Mouse (Mus musculus): ENCODE data around the gene Zfp13. TPM values are rescaled to one million over a fixed set of nuclear protein-coding genes. Genes with fewer than 3 reads are reported as not detected.

Gene Zfp13
- total RNA-seq, 1 experiment, result 19.9 TPM

GRCm38 (mm10) chr17:23585721-23586491 is 13.4 kb downstream of the Zfp13 start:
- no peak overlapping the region for H3K27ac ChIP-seq (ENCODE audit: insufficient read depth, low read depth, low read length, poor library complexity, severe bottlenecking)
- TF ChIP-seq CHD2 (IDR thresholded peaks at IDR 0.05; ENCODE audit: low read depth, low read length) (peak; percentile 66; the same call in 1 of the 2 replicates), HCFC1 (IDR thresholded peaks at IDR 0.05; ENCODE audit: borderline replicate concordance, insufficient read depth, low read length) (peak; percentile 87), ZC3H11A (IDR thresholded peaks at IDR 0.05; ENCODE audit: borderline replicate concordance, low read depth, low read length) (peak; percentile 3; the same call in 1 of the 2 replicates), ZNF384 (IDR thresholded peaks at IDR 0.05; ENCODE audit: low read depth, low read length) (0 out of 2 replicates have a peak, but pooled peaks have one; percentile 15), MAFK (IDR thresholded peaks at IDR 0.05; ENCODE audit: insufficient read depth, low read depth, low read length) (no peak)
- no peaks in the 10 kb centered on the region for H3K9me3 ChIP-seq (ENCODE audit: control insufficient read depth, insufficient read depth, low read depth, low read length)
- DNase-seq (ENCODE audit: low read depth, low spot score), result peak; percentile 71
- peaks cover 0 to 3% of the 10 kb centered on the region in 2 experiments; a peak in 1 of 4 replicates for H3K4me1 ChIP-seq (ENCODE audit: control insufficient read depth in 2 of 2, insufficient read depth in 2 of 2, low read length in 2 of 2, poor library complexity in 1 of 2)
- in situ Hi-C loops (cut with MboI; ENCODE audit: low sequenced_read_pairs in 2 of 2, unreplicated experiment in 2 of 2), result no loop called here
- peak overlapping the region; percentile 67 to 91 for H3K4me3 ChIP-seq (ENCODE audit: insufficient read depth in 1 of 2, low read depth in 1 of 2, low read length in 2 of 2, poor library complexity in 1 of 2, severe bottlenecking in 1 of 2)
- peaks cover 7% of the 10 kb centered on the region; the same call in 1 of the 2 replicates for H3K36me3 ChIP-seq (ENCODE audit: control insufficient read depth, insufficient read depth, low read length, poor library complexity, severe bottlenecking)
- peak overlapping the region; percentile 77 for H3K9ac ChIP-seq (ENCODE audit: insufficient read depth, low read depth, low read length, poor library complexity, severe bottlenecking)

DNA sequence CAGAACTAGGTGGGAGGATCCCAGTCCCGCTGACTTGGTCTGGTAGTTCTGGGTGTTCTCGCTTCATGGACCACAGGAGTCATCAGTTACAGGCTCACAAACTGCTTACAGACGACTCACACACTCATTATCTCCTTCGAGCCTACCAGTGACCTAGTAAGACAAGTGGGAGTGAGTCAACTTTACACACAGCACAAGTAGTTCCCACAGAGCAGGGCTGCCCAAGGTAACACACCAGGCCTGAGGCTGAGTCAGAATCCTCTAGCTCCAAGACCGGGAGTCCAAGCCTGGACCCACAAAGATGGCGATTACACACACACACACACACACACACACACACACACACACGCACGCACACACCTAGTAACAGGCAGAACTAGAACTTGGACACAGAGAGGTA is 14.5 kb downstream of the Zfp13 start:
- H3K4me3 ChIP-seq (ENCODE audit: insufficient read depth in 1 of 2, low read depth in 1 of 2, low read length in 2 of 2, poor library complexity in 1 of 2, severe bottlenecking in 1 of 2), result no peak overlapping the region
- no peak overlapping the region for H3K27ac ChIP-seq (ENCODE audit: insufficient read depth, low read depth, low read length, poor library complexity, severe bottlenecking)
- H3K9me3 ChIP-seq (ENCODE audit: control insufficient read depth, insufficient read depth, low read depth, low read length), result no peaks in the 10 kb centered on the region
- in situ Hi-C loops (cut with MboI; ENCODE audit: low sequenced_read_pairs in 2 of 2, unreplicated experiment in 2 of 2), result no loop called here
- TF ChIP-seq CHD2 (IDR thresholded peaks at IDR 0.05; ENCODE audit: low read depth, low read length), result no peak
- no peak for TF ChIP-seq MAFK (IDR thresholded peaks at IDR 0.05; ENCODE audit: insufficient read depth, low read depth, low read length)
- TF ChIP-seq ZC3H11A (IDR thresholded peaks at IDR 0.05; ENCODE audit: borderline replicate concordance, low read depth, low read length), result no peak
- TF ChIP-seq HCFC1 (IDR thresholded peaks at IDR 0.05; ENCODE audit: borderline replicate concordance, insufficient read depth, low read length), result no peak
- TF ChIP-seq ZNF384 (IDR thresholded peaks at IDR 0.05; ENCODE audit: low read depth, low read length), result no peak
- H3K9ac ChIP-seq (ENCODE audit: insufficient read depth, low read depth, low read length, poor library complexity, severe bottlenecking), result no peak overlapping the region
- peaks cover 13% of the 10 kb centered on the region; the same call in 1 of the 2 replicates for H3K36me3 ChIP-seq (ENCODE audit: control insufficient read depth, insufficient read depth, low read length, poor library complexity, severe bottlenecking)
- DNase-seq (ENCODE audit: low read depth, low spot score), result no peak
- peaks cover 0 to 3% of the 10 kb centered on the region in 2 experiments; a peak in 1 of 4 replicates for H3K4me1 ChIP-seq (ENCODE audit: control insufficient read depth in 2 of 2, insufficient read depth in 2 of 2, low read length in 2 of 2, poor library complexity in 1 of 2)

- no peaks in the 10 kb centered on the region for H3K9me3 ChIP-seq (ENCODE audit: control insufficient read depth, insufficient read depth, low read depth, low read length)
- peak overlapping the region; percentile 45 for H3K9ac ChIP-seq (ENCODE audit: insufficient read depth, low read depth, low read length, poor library complexity, severe bottlenecking)
- peak overlapping the region; percentile 44 to 57 for H3K4me3 ChIP-seq (ENCODE audit: insufficient read depth in 1 of 2, low read depth in 1 of 2, low read length in 2 of 2, poor library complexity in 1 of 2, severe bottlenecking in 1 of 2)
- no peak overlapping the region for H3K27ac ChIP-seq (ENCODE audit: insufficient read depth, low read depth, low read length, poor library complexity, severe bottlenecking)
- in situ Hi-C loops (cut with MboI; ENCODE audit: low sequenced_read_pairs in 2 of 2, unreplicated experiment in 2 of 2), result no loop called here
- no peak for DNase-seq (ENCODE audit: low read depth, low spot score)
- H3K4me1 ChIP-seq (ENCODE audit: control insufficient read depth in 2 of 2, insufficient read depth in 2 of 2, low read length in 2 of 2, poor library complexity in 1 of 2), result no peaks in the 10 kb centered on the region; a peak in 1 of 4 replicates
- H3K36me3 ChIP-seq (ENCODE audit: control insufficient read depth, insufficient read depth, low read length, poor library complexity, severe bottlenecking), result peaks cover 34% of the 10 kb centered on the region; the same call in 1 of the 2 replicates
- TF ChIP-seq HCFC1 (IDR thresholded peaks at IDR 0.05; ENCODE audit: borderline replicate concordance, insufficient read depth, low read length) (no peak), ZNF384 (IDR thresholded peaks at IDR 0.05; ENCODE audit: low read depth, low read length) (no peak), CHD2 (IDR thresholded peaks at IDR 0.05; ENCODE audit: low read depth, low read length) (no peak), ZC3H11A (IDR thresholded peaks at IDR 0.05; ENCODE audit: borderline replicate concordance, low read depth, low read length) (no peak), MAFK (IDR thresholded peaks at IDR 0.05; ENCODE audit: insufficient read depth, low read depth, low read length) (no peak)
Observed at GRCm38 (mm10) chr17:23575951-23576552, 23.2 kb downstream of the Zfp13 start.

DNA sequence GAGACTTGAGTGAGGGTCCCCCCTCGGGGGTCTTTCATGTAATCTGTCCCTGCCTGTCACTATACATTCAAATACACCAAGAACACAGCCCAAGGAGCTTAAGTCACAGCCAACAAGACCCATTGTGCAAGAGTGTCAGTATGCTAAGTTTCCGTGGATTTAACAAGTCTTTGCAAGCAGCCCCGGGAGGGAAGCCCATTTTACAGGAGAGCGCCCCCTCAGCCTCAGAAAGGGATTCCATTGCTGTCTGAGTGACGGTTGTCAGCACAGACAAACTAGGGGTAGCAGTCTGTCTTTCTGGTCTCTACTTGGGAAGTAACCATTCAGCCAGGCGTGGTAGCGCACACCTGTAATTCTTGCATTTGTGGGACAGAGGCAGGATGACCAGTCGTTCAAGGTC is 25.2 kb downstream of the Zfp13 start:
- H3K36me3 ChIP-seq (ENCODE audit: control insufficient read depth, insufficient read depth, low read length, poor library complexity, severe bottlenecking), result peaks cover 22% of the 10 kb centered on the region; the same call in 1 of the 2 replicates
- H3K9me3 ChIP-seq (ENCODE audit: control insufficient read depth, insufficient read depth, low read depth, low read length), result no peaks in the 10 kb centered on the region
- H3K4me1 ChIP-seq (ENCODE audit: control insufficient read depth in 2 of 2, insufficient read depth in 2 of 2, low read length in 2 of 2, poor library complexity in 1 of 2), result no peaks in the 10 kb centered on the region; a peak in 1 of 4 replicates
- H3K9ac ChIP-seq (ENCODE audit: insufficient read depth, low read depth, low read length, poor library complexity, severe bottlenecking), result no peak overlapping the region
- H3K27ac ChIP-seq (ENCODE audit: insufficient read depth, low read depth, low read length, poor library complexity, severe bottlenecking), result no peak overlapping the region
- no peak overlapping the region for H3K4me3 ChIP-seq (ENCODE audit: insufficient read depth in 1 of 2, low read depth in 1 of 2, low read length in 2 of 2, poor library complexity in 1 of 2, severe bottlenecking in 1 of 2)
- in situ Hi-C loops (cut with MboI; ENCODE audit: low sequenced_read_pairs in 2 of 2, unreplicated experiment in 2 of 2), result no loop called here
- TF ChIP-seq ZNF384 (IDR thresholded peaks at IDR 0.05; ENCODE audit: low read depth, low read length), result no peak
- DNase-seq (ENCODE audit: low read depth, low spot score), result no peak
